Mouse (Mus musculus) G1E (cell line): Measurements from ENCODE around the gene Acer2. TPM values are rescaled to one million over a fixed set of nuclear protein-coding genes. Genes with fewer than 3 reads are reported as not detected.

Source experiments
- ATAC-seq: 2 replicates; pipeline ENCODE4 v1.8.0; 2016; ENCODE audit warnings: mild to moderate bottlenecking; ENCODE audit not compliant: insufficient number of reproducible peaks, poor library complexity, low FRiP score, severe bottlenecking; ENCODE audit errors: extremely low read depth
- DNase-seq: peaks from one replicate; pipeline ENCODE4 v3.0.0; 2012; ENCODE audit warnings: low spot score
- H3K27me3 ChIP-seq: 2 replicates; pipeline ENCODE4 v1.6.1; 2012; ENCODE audit warnings: mild to moderate bottlenecking, low read length, inconsistent platforms; ENCODE audit not compliant: insufficient read depth
- H3K36me3 ChIP-seq: replicated peaks from 2 replicates; pipeline ENCODE3; 2012; ENCODE audit warnings: mild to moderate bottlenecking, inconsistent platforms
- H3K4me1 ChIP-seq: 2 replicates; pipeline ENCODE4 v1.6.1; 2012; ENCODE audit warnings: low read depth, low read length, inconsistent platforms, mixed read lengths; ENCODE audit not compliant: insufficient read depth
- H3K4me3 ChIP-seq: 2 replicates; pipeline ENCODE4 v1.5.1; 2012; ENCODE audit warnings: low read depth, mild to moderate bottlenecking, inconsistent platforms, low read length, moderate library complexity, mixed read lengths
- H3K9me3 ChIP-seq: replicated peaks from 2 replicates; pipeline ENCODE4 v1.6.1; 2012; ENCODE audit warnings: inconsistent platforms
- CTCF ChIP-seq: IDR thresholded peaks from 2 replicates; pipeline ENCODE4 v1.5.1; 2012; ENCODE audit warnings: low read depth, low read length, inconsistent platforms, mixed read lengths
- GATA1 ChIP-seq: IDR thresholded peaks from 2 replicates; pipeline ENCODE4 v1.6.1; 2012; ENCODE audit warnings: borderline replicate concordance, low read length, inconsistent platforms, mixed read lengths
- GATA2 ChIP-seq: IDR thresholded peaks from 2 replicates; pipeline ENCODE4 v1.6.1; 2012; ENCODE audit warnings: low read depth, low read length, inconsistent platforms, borderline replicate concordance
- POLR2AphosphoS5 ChIP-seq: IDR thresholded peaks from 2 replicates; pipeline ENCODE4 v1.6.1; 2012; ENCODE audit warnings: low read depth, low read length, inconsistent platforms; ENCODE audit not compliant: insufficient replicate concordance
- TAL1 ChIP-seq: conservative IDR thresholded peaks from 2 replicates; pipeline ENCODE4 v1.6.1; 2012; ENCODE audit warnings: low read depth, low read length, inconsistent platforms, mixed read lengths
- polyA plus RNA-seq: library from polyadenylated mRNA; stranded (reverse); fragments of >175 nt; gene quantifications from 2 replicates; pipeline ENCODE4 v1.2.3, GENCODE M21; 2012
- total RNA-seq, 2 experiments: library from RNA; stranded (forward) in 1 of 2; stranded (reverse) in 1 of 2; fragments of 200-1000 nt in 1 of 2; fragments of >200 nt in 1 of 2; fragmentation: Nextera tagmentation in 1 of 2; gene quantifications; 2 replicates each; pipeline ENCODE4 v1.2.3; 2014 to 2017

Gene Acer2
- total and polyA plus RNA-seq, 3 experiments = 0.22 TPM; not detected in 2

GRCm38 (mm10) chr4:86977272-86977671 lies 103.1 kb downstream of the Acer2 start:
- no peak for DNase-seq
- H3K4me3 ChIP-seq = no peak overlapping the region
- H3K9me3 ChIP-seq = 0 out of 2 replicates have a peak, but pooled peaks cover 2% of the 10 kb centered on the region
- no peaks in the 10 kb centered on the region for H3K27me3 ChIP-seq
- H3K36me3 ChIP-seq = no peaks in the 10 kb centered on the region
- H3K4me1 ChIP-seq = no peaks in the 10 kb centered on the region
- ATAC-seq = no peak
- TF ChIP-seq POLR2AphosphoS5 (no peak), GATA1 (no peak), TAL1 (no peak), CTCF (no peak), GATA2 (no peak)

Other genes starting within 250 kb of the Acer2 start
- gene Plin2, start 204.3 kb upstream of the Acer2 start, total RNA-seq (2014; fragmentation: Nextera tagmentation) = 176 and 184 TPM in 2 replicates
- gene Plin2, start 204.3 kb upstream of the Acer2 start, total RNA-seq (2017) = 447 and 476 TPM in 2 replicates
- gene Plin2, start 204.3 kb upstream of the Acer2 start, polyA plus RNA-seq = 15.7 and 21.9 TPM in 2 replicates
- 33.3 and 53.3 TPM in 2 replicates for gene Dennd4c, start 125.8 kb upstream of the Acer2 start, total RNA-seq (2014; fragmentation: Nextera tagmentation)
- 26.6 and 30.3 TPM in 2 replicates for gene Dennd4c, start 125.8 kb upstream of the Acer2 start, total RNA-seq (2017)
- 3.2 and 3.4 TPM in 2 replicates for gene Dennd4c, start 125.8 kb upstream of the Acer2 start, polyA plus RNA-seq
- 3,999 and 4,209 TPM in 2 replicates for gene Rps6, start 17.0 kb upstream of the Acer2 start, total RNA-seq (2014; fragmentation: Nextera tagmentation)
- gene Rps6, start 17.0 kb upstream of the Acer2 start, total RNA-seq (2017) = 1,434 and 1,493 TPM in 2 replicates
- gene Rps6, start 17.0 kb upstream of the Acer2 start, polyA plus RNA-seq = 562 and 607 TPM in 2 replicates